Mouse (Mus musculus) midbrain, postnatal 0 days (tissue): ENCODE measurements around the gene Tmem200c. TPM values are rescaled to one million over a fixed set of nuclear protein-coding genes. Genes with fewer than 3 reads are reported as not detected.
A peak's percentile ranks its signal among the peaks of the same experiment; 100 is the strongest.

Experiments
- ATAC-seq: fragments of 200-750 bp; cut with Nextera tagmentation; 2 replicates; pipeline ENCODE4 v1.8.0; 2017; ENCODE audit warnings: moderate number of reproducible peaks, mild to moderate bottlenecking, moderate TSS enrichment, moderate library complexity; ENCODE audit not compliant: low FRiP score
- DNase-seq: peaks from one replicate; pipeline ENCODE4 v3.0.0-alpha.2; 2015; ENCODE audit warnings: low spot score
- H3K27ac ChIP-seq: fragments of 300-500 bp; sonication (generic); 2 replicates; pipeline ENCODE4 v1.5.1; 2014; ENCODE audit warnings: low read depth, mild to moderate bottlenecking, low read length, mixed read lengths
- H3K27me3 ChIP-seq: fragments of 300-500 bp; sonication (generic); 2 replicates; pipeline ENCODE4 v1.6.1; 2014; ENCODE audit warnings: low read length, control low read depth, mixed read lengths; ENCODE audit not compliant: insufficient read depth
- H3K36me3 ChIP-seq: fragments of 300-500 bp; sonication (generic); 2 replicates; pipeline ENCODE4 v1.6.1; 2014; ENCODE audit warnings: low read length, control low read depth, mixed read lengths; ENCODE audit not compliant: insufficient read depth
- H3K4me1 ChIP-seq: fragments of 300-500 bp; sonication (generic); 2 replicates; pipeline ENCODE4 v1.6.1; 2014; ENCODE audit warnings: mild to moderate bottlenecking, control low read depth, antibody characterized with exemption, low read length, mixed read lengths; ENCODE audit not compliant: insufficient read depth
- H3K4me2 ChIP-seq: fragments of 300-500 bp; sonication (generic); 2 replicates; pipeline ENCODE4 v1.6.1; 2014; ENCODE audit warnings: low read depth, mild to moderate bottlenecking, low read length, mixed read lengths; ENCODE audit not compliant: poor library complexity, severe bottlenecking
- H3K4me3 ChIP-seq: fragments of 300-500 bp; sonication (generic); 2 replicates; pipeline ENCODE4 v1.5.1; 2014; ENCODE audit warnings: low read depth, mild to moderate bottlenecking, low read length, moderate library complexity
- H3K9ac ChIP-seq: fragments of 300-500 bp; sonication (generic); replicated peaks from 2 replicates; pipeline ENCODE4 v1.6.1; 2014; ENCODE audit warnings: mild to moderate bottlenecking, low read length, moderate library complexity, mixed read lengths; ENCODE audit not compliant: poor library complexity, severe bottlenecking
- H3K9me3 ChIP-seq: fragments of 300-500 bp; sonication (generic); 2 replicates; pipeline ENCODE4 v1.6.1; 2016; ENCODE audit warnings: low read length, control low read depth
- CTCF ChIP-seq: IDR thresholded peaks from 2 replicates; pipeline ENCODE4 v1.5.1; 2016; ENCODE audit warnings: antibody characterized with exemption, mild to moderate bottlenecking
- WGBS: fragments of 180-500 bp; shearing (Covaris S2); extraction: QIAGEN DNeasy Blood & Tissue Kit; methylation state at CpG from one replicate; pipeline ENCODE4 v1.1.7; 2014; 5-methylcytosine and 5-hydroxymethylcytosine counted together
- polyA plus RNA-seq: library from polyadenylated mRNA; unstranded; fragments of >200 nt; fragmentation: Nextera tagmentation; extraction: Ambion mirVana; gene quantifications from 2 replicates; pipeline ENCODE4 v1.2.1, GENCODE M21; 2015
- total RNA-seq: library from RNA; depleted of rRNA; stranded (reverse); fragments of >200 nt; gene quantifications from 2 replicates; pipeline ENCODE4 v1.2.3, GENCODE M21; 2014

The Tmem200c gene
- total and polyA plus RNA-seq, 2 experiments from 2014 or later: 1.9 to 13.2 TPM

- no peaks in the 10 kb centered on the region for H3K36me3 ChIP-seq
- no peaks in the 10 kb centered on the region for H3K4me1 ChIP-seq
- WGBS: 60% methylated on average over 7 of the region's 7 CpGs
- TF ChIP-seq CTCF: peak; percentile 80
- no peaks in the 10 kb centered on the region for H3K27me3 ChIP-seq
- H3K9me3 ChIP-seq: no peaks in the 10 kb centered on the region
- no peak overlapping the region for H3K4me2 ChIP-seq
- H3K4me3 ChIP-seq: no peak overlapping the region
- ATAC-seq (no peak), DNase-seq (no peak)
- H3K9ac ChIP-seq: no peak overlapping the region
- H3K27ac ChIP-seq: no peak overlapping the region
Observed at GRCm38 (mm10) chr17:68852171-68852966, 25.9 kb downstream of the Tmem200c start.

- WGBS: 81% methylated on average over 3 of the region's 3 CpGs
- TF ChIP-seq CTCF: no peak
- Histone ChIP-seq H3K36me3 (no peaks in the 10 kb centered on the region), H3K9me3 (no peaks in the 10 kb centered on the region), H3K4me3 (no peak overlapping the region), H3K27me3 (no peaks in the 10 kb centered on the region), H3K4me1 (no peaks in the 10 kb centered on the region), H3K9ac (no peak overlapping the region), H3K4me2 (no peak overlapping the region), H3K27ac (no peak overlapping the region)
- DNase-seq (no peak), ATAC-seq (no peak)
Observed at GRCm38 (mm10) chr17:68864175-68864574, 37.8 kb downstream of the Tmem200c start.

DNA sequence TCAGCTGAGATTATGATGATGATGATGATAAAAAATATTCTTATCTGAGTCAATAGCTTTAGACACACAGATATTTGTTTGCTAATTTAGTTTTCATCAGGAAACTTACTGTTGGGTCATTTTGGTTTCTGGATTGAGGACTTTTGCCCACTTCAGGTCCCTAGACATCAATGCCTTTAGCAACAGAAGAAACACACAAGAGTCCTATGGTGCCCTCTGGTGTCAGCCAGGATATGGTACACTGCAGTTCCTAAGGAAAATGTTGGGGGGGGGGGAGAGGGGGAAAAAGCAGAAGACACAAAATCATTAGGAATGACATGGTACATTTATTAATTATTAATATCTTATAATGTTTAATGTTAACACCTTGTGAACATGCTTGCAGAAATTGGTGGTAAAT lies 42.0 kb downstream of the Tmem200c start:
- Histone ChIP-seq H3K9ac (no peak overlapping the region), H3K4me1 (no peaks in the 10 kb centered on the region), H3K27ac (no peak overlapping the region), H3K27me3 (no peaks in the 10 kb centered on the region), H3K36me3 (no peaks in the 10 kb centered on the region), H3K4me2 (no peak overlapping the region), H3K9me3 (no peaks in the 10 kb centered on the region), H3K4me3 (no peak overlapping the region)
- TF ChIP-seq CTCF: peak; percentile 77
- ATAC-seq (no peak), DNase-seq (peak; percentile 68)

DNA sequence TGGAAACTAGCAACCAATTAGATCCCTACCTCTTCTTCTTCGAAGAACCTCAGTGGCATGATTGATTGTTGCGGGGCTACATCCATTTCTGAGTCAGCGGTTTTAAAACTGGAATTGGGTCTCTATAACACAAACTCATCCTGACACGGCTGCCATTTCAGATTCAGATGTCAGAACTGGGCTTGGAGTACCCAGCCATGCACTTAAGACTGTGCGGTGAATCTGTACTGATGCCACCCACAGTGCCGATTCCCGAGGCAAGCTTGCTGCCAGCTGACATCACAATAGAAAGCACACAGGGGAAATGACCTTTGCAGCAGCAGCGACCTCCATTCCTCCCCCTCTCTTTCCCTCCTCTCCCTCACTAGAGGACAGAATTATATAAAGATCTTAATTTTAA lies 47.6 kb downstream of the Tmem200c start:
- Histone ChIP-seq H3K27ac (no peak overlapping the region), H3K4me2 (no peak overlapping the region), H3K4me3 (no peak overlapping the region), H3K27me3 (no peaks in the 10 kb centered on the region), H3K9ac (no peak overlapping the region; the same call in 1 of the 2 replicates), H3K9me3 (no peaks in the 10 kb centered on the region), H3K4me1 (no peaks in the 10 kb centered on the region; the same call in 1 of the 2 replicates), H3K36me3 (no peaks in the 10 kb centered on the region)
- DNase-seq (no peak), ATAC-seq (no peak)
- WGBS: 29% methylated on average over 8 of the region's 8 CpGs
- TF ChIP-seq CTCF: no peak

- Histone ChIP-seq H3K4me1 (no peaks in the 10 kb centered on the region; the same call in 1 of the 2 replicates), H3K9ac (no peak overlapping the region), H3K4me3 (no peak overlapping the region), H3K36me3 (no peaks in the 10 kb centered on the region), H3K9me3 (no peaks in the 10 kb centered on the region), H3K27ac (no peak overlapping the region), H3K27me3 (no peaks in the 10 kb centered on the region), H3K4me2 (no peak overlapping the region)
- 59% methylated on average over 5 of the region's 5 CpGs for WGBS
- peak; percentile 72 for TF ChIP-seq CTCF
- ATAC-seq: no peak
- peak; percentile 56 for DNase-seq
Observed at GRCm38 (mm10) chr17:68875251-68875650, 48.8 kb downstream of the Tmem200c start.

- no peak for ATAC-seq
- no peak overlapping the region for H3K4me3 ChIP-seq
- peak; percentile 35 for DNase-seq
- H3K27ac ChIP-seq: no peak overlapping the region
- H3K36me3 ChIP-seq: no peaks in the 10 kb centered on the region
- no peaks in the 10 kb centered on the region; the same call in 1 of the 2 replicates for H3K4me1 ChIP-seq
- H3K4me2 ChIP-seq: no peak overlapping the region
- no peak for TF ChIP-seq CTCF
- 83% methylated on average over 10 of the region's 10 CpGs for WGBS
- no peak overlapping the region for H3K9ac ChIP-seq
- no peaks in the 10 kb centered on the region for H3K9me3 ChIP-seq
- H3K27me3 ChIP-seq: no peaks in the 10 kb centered on the region
Observed at GRCm38 (mm10) chr17:68875917-68876495, 49.6 kb downstream of the Tmem200c start.
